Mouse (Mus musculus): ENCODE measurements around the gene Arid5b. TPM values are rescaled to one million over a fixed set of nuclear protein-coding genes. Genes with fewer than 3 reads are reported as not detected.

The Arid5b gene
- polyA plus RNA-seq, 1 experiment from 2014 or later = 50.2 TPM

DNA sequence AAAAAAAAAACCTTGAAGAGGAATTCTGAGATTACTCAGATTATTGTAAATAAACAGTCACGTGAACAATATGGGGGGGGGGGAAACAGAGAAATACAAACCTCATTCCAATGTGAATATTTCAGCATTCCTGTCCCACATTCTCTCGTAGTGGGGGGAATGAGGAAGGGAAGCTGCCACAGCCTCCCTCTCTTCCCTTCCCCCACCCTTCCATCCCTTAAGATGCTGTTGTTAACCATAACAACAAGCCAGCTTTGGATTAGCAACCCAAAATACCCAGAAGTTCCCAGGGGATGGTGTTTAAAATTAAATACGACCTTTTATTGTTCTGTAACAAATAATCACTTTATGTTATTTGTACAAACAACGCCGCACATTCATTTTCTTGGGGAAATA is 69.9 kb downstream of the Arid5b start:
- no peak overlapping the region for H3K9ac ChIP-seq
- no peak overlapping the region for H3K4me3 ChIP-seq (replicated peaks)
- 0 out of 2 replicates have a peak overlapping the region, but pooled peaks have one; percentile 17 for H3K4me2 ChIP-seq (replicated peaks)
- ATAC-seq (ENCODE audit: insufficient number of reproducible peaks, low FRiP score, low TSS enrichment, low read depth) = no peak
- no peaks in the 10 kb centered on the region for H3K9me3 ChIP-seq (replicated peaks)
- peaks cover 28% of the 10 kb centered on the region for H3K4me1 ChIP-seq
- 20% methylated on average over 5 of the region's 5 CpGs for WGBS
- 0 out of 2 replicates have a peak overlapping the region, but pooled peaks have one; percentile 17 for H3K27ac ChIP-seq (replicated peaks)
- H3K27me3 ChIP-seq = no peaks in the 10 kb centered on the region
- peaks cover 16% of the 10 kb centered on the region; the same call in 1 of the 2 replicates for H3K36me3 ChIP-seq

GRCm38 (mm10) chr10:68207803-68208669 is 70.5 kb downstream of the Arid5b start:
- H3K4me3 ChIP-seq (replicated peaks) = peak overlapping the region; percentile 12; the same call in 1 of the 2 replicates
- no peak overlapping the region for H3K27ac ChIP-seq (replicated peaks)
- H3K4me1 ChIP-seq = peaks cover 28% of the 10 kb centered on the region
- H3K9me3 ChIP-seq (replicated peaks) = no peaks in the 10 kb centered on the region
- no peaks in the 10 kb centered on the region for H3K27me3 ChIP-seq
- no peak for ATAC-seq (ENCODE audit: insufficient number of reproducible peaks, low FRiP score, low TSS enrichment, low read depth)
- H3K36me3 ChIP-seq = peaks cover 16% of the 10 kb centered on the region; the same call in 1 of the 2 replicates
- WGBS = 18% methylated on average over 20 of the region's 20 CpGs
- H3K4me2 ChIP-seq (replicated peaks) = peak overlapping the region; percentile 17; the same call in 1 of the 2 replicates
- no peak overlapping the region for H3K9ac ChIP-seq

DNA sequence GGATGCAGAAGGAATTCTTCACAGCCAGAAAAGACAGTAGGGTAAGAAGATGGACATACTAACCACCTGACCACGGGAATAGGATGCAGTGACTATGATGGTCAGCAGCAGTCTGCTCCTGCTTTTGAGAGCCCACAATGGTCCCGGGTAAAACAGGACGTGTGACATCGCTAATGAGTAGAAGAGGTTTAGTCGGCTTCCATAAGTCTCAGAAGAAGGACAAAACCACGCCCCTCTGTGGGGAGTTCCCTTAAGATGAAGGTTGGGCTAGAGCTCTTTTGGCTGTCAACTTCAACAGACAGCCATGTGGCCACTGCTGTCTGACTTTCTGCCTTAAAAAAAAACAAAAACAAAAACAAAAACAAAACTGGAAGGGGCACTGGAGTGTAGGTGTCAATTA is 74.1 kb downstream of the Arid5b start:
- peaks cover 28% of the 10 kb centered on the region for H3K36me3 ChIP-seq
- H3K4me1 ChIP-seq = peaks cover 13% of the 10 kb centered on the region
- no peaks in the 10 kb centered on the region for H3K9me3 ChIP-seq (replicated peaks)
- 84% methylated on average over 6 of the region's 6 CpGs for WGBS
- H3K4me2 ChIP-seq (replicated peaks) = no peak overlapping the region
- no peaks in the 10 kb centered on the region for H3K27me3 ChIP-seq
- H3K27ac ChIP-seq (replicated peaks) = no peak overlapping the region
- no peak overlapping the region for H3K9ac ChIP-seq
- no peak for ATAC-seq (ENCODE audit: insufficient number of reproducible peaks, low FRiP score, low TSS enrichment, low read depth)
- no peak overlapping the region for H3K4me3 ChIP-seq (replicated peaks)

DNA sequence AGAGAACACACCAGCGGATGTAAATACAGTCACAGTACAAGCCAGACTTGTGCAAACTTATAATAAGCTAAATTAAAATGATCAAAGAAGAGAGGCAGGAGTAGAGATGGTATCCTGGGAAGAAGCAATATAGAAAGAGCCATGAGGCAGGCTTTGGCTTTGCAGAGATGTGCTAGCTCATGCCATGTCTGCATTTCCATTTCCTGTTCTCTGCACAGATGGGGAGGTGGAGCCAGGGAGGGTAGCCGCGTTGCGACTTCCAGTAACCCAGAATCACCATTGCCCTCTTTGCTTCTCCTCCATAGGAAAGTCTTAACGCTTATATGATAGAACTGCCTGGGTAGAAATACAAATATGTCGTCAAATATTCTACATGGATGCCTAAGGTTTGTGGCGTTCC is 74.7 kb downstream of the Arid5b start:
- H3K4me1 ChIP-seq = peaks cover 7% of the 10 kb centered on the region
- H3K9me3 ChIP-seq (replicated peaks) = no peaks in the 10 kb centered on the region
- ATAC-seq (ENCODE audit: insufficient number of reproducible peaks, low FRiP score, low TSS enrichment, low read depth) = no peak
- H3K4me2 ChIP-seq (replicated peaks) = no peak overlapping the region
- no peak overlapping the region for H3K9ac ChIP-seq
- no peak overlapping the region for H3K27ac ChIP-seq (replicated peaks)
- H3K4me3 ChIP-seq (replicated peaks) = no peak overlapping the region
- 85% methylated on average over 7 of the region's 7 CpGs for WGBS
- no peaks in the 10 kb centered on the region for H3K27me3 ChIP-seq
- peaks cover 30% of the 10 kb centered on the region for H3K36me3 ChIP-seq

- ATAC-seq (ENCODE audit: insufficient number of reproducible peaks, low FRiP score, low TSS enrichment, low read depth) = no peak
- 85% methylated on average over 11 of the region's 11 CpGs for WGBS
- peaks cover 3% of the 10 kb centered on the region; the same call in 1 of the 2 replicates for H3K4me1 ChIP-seq
- no peak overlapping the region for H3K27ac ChIP-seq (replicated peaks)
- H3K9me3 ChIP-seq (replicated peaks) = no peaks in the 10 kb centered on the region
- H3K4me3 ChIP-seq (replicated peaks) = no peak overlapping the region
- H3K9ac ChIP-seq = no peak overlapping the region
- H3K27me3 ChIP-seq = no peaks in the 10 kb centered on the region
- H3K4me2 ChIP-seq (replicated peaks) = no peak overlapping the region
- H3K36me3 ChIP-seq = peaks cover 30% of the 10 kb centered on the region
Observed at GRCm38 (mm10) chr10:68203322-68203721, 75.2 kb downstream of the Arid5b start.

DNA sequence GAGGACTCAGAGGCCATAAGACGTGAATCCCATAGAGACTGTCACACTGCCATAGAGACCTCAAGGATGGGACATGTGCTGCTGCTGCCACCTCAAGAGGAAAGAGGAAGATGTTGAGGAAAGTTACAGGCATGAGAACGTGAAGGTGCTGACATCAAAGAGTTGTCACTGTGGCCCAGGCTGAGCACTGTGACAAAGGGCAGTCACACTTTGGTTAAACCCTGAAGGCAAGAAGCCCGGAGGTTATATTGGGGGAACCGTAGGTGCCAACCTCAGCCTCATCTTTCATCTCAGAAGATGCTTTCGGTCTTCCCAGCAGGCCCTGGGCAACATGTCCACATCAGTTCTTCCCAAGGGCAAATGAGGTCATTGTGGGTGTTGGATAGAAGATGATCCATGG is 79.1 kb downstream of the Arid5b start:
- Histone ChIP-seq H3K27me3 (no peaks in the 10 kb centered on the region), H3K9ac (no peak overlapping the region), H3K36me3 (peaks cover 23% of the 10 kb centered on the region), H3K27ac (replicated peaks) (no peak overlapping the region), H3K4me2 (replicated peaks) (no peak overlapping the region), H3K4me1 (no peaks in the 10 kb centered on the region), H3K9me3 (replicated peaks) (no peaks in the 10 kb centered on the region), H3K4me3 (replicated peaks) (no peak overlapping the region)
- WGBS = 88% methylated on average over 5 of the region's 5 CpGs
- no peak for ATAC-seq (ENCODE audit: insufficient number of reproducible peaks, low FRiP score, low TSS enrichment, low read depth)

DNA sequence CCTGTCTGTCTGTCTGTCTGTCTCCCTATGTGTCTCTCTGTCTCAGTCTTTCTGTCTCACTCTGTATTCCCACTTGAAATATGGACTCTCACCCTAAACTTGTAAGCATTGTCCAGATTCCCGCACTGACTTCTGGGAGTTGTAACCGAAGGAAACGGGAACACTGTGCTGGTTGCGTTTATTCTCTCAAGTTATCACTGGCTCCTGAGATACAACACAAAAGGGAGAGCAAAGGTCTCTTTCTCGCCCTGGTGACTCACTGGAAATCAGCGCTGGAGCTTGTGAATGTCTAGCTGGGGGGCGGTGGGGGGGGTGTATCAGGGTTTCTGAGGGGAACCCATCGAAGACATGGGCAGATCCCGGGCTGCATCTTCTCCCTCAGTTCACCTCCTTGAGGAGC is 82.2 kb downstream of the Arid5b start:
- 80% methylated on average over 9 of the region's 9 CpGs for WGBS
- peaks cover 23% of the 10 kb centered on the region for H3K4me1 ChIP-seq
- no peaks in the 10 kb centered on the region for H3K27me3 ChIP-seq
- no peak overlapping the region for H3K4me2 ChIP-seq (replicated peaks)
- H3K9me3 ChIP-seq (replicated peaks) = no peaks in the 10 kb centered on the region
- no peak overlapping the region for H3K4me3 ChIP-seq (replicated peaks)
- no peak overlapping the region for H3K27ac ChIP-seq (replicated peaks)
- H3K36me3 ChIP-seq = 0 out of 2 replicates have a peak, but pooled peaks cover 7% of the 10 kb centered on the region
- no peak for ATAC-seq (ENCODE audit: insufficient number of reproducible peaks, low FRiP score, low TSS enrichment, low read depth)
- no peak overlapping the region for H3K9ac ChIP-seq

- Histone ChIP-seq H3K9me3 (replicated peaks) (no peaks in the 10 kb centered on the region), H3K27me3 (no peaks in the 10 kb centered on the region), H3K27ac (replicated peaks) (peak overlapping the region; percentile 67), H3K4me2 (replicated peaks) (no peak overlapping the region), H3K9ac (no peak overlapping the region), H3K4me1 (peaks cover 32% of the 10 kb centered on the region), H3K36me3 (no peaks in the 10 kb centered on the region), H3K4me3 (replicated peaks) (no peak overlapping the region)
- WGBS = 33% methylated on average over 3 of the region's 3 CpGs
- no peak for ATAC-seq (ENCODE audit: insufficient number of reproducible peaks, low FRiP score, low TSS enrichment, low read depth)
Observed at GRCm38 (mm10) chr10:68193561-68193960, 85.0 kb downstream of the Arid5b start.

- Histone ChIP-seq H3K4me3 (replicated peaks) (no peak overlapping the region), H3K27ac (replicated peaks) (peak overlapping the region; percentile 67), H3K9ac (no peak overlapping the region), H3K9me3 (replicated peaks) (no peaks in the 10 kb centered on the region), H3K4me1 (peaks cover 32% of the 10 kb centered on the region), H3K36me3 (0 out of 2 replicates have a peak, but pooled peaks cover 5% of the 10 kb centered on the region), H3K4me2 (replicated peaks) (no peak overlapping the region), H3K27me3 (no peaks in the 10 kb centered on the region)
- WGBS = 14% methylated on average over 3 of the region's 3 CpGs
- ATAC-seq (ENCODE audit: insufficient number of reproducible peaks, low FRiP score, low TSS enrichment, low read depth) = no peak; the same call in 1 of the 2 replicates
Observed at GRCm38 (mm10) chr10:68192824-68193255, 85.7 kb downstream of the Arid5b start.

- H3K4me3 ChIP-seq (replicated peaks) = peak overlapping the region; percentile 16
- H3K27ac ChIP-seq (replicated peaks) = peak overlapping the region; percentile 63
- no peaks in the 10 kb centered on the region for H3K27me3 ChIP-seq
- H3K9ac ChIP-seq = no peak overlapping the region
- WGBS = 15% methylated on average over 13 of the region's 13 CpGs
- 0 out of 2 replicates have a peak, but pooled peaks cover 14% of the 10 kb centered on the region for H3K36me3 ChIP-seq
- peak overlapping the region; percentile 13 for H3K4me2 ChIP-seq (replicated peaks)
- H3K9me3 ChIP-seq (replicated peaks) = no peaks in the 10 kb centered on the region
- peaks cover 32% of the 10 kb centered on the region for H3K4me1 ChIP-seq
- ATAC-seq (ENCODE audit: insufficient number of reproducible peaks, low FRiP score, low TSS enrichment, low read depth) = no peak
Observed at GRCm38 (mm10) chr10:68191691-68192380, 86.7 kb downstream of the Arid5b start.

- H3K9ac ChIP-seq = no peak overlapping the region
- H3K27me3 ChIP-seq = no peaks in the 10 kb centered on the region
- H3K4me3 ChIP-seq (replicated peaks) = no peak overlapping the region
- WGBS = 39% methylated on average over 7 of the region's 8 CpGs
- H3K4me2 ChIP-seq (replicated peaks) = peak overlapping the region; percentile 13
- peaks cover 16% of the 10 kb centered on the region for H3K36me3 ChIP-seq
- peaks cover 32% of the 10 kb centered on the region for H3K4me1 ChIP-seq
- ATAC-seq (ENCODE audit: insufficient number of reproducible peaks, low FRiP score, low TSS enrichment, low read depth) = no peak
- H3K9me3 ChIP-seq (replicated peaks) = no peaks in the 10 kb centered on the region
- peak overlapping the region; percentile 63; the same call in 1 of the 2 replicates for H3K27ac ChIP-seq (replicated peaks)
Observed at GRCm38 (mm10) chr10:68191146-68191545, 87.4 kb downstream of the Arid5b start.
